Mouse (Mus musculus) gonadal fat pad, adult 2 months (tissue): ENCODE measurements around the gene Htr7. TPM values are rescaled to one million over a fixed set of nuclear protein-coding genes. Genes with fewer than 3 reads are reported as not detected.

ENCODE experiments used
- DNase-seq: peaks from one replicate; pipeline ENCODE4 v3.0.0-alpha.2; 2012; ENCODE audit warnings: low read depth
- polyA plus RNA-seq: library from polyadenylated mRNA; depleted of rRNA; stranded (reverse); fragments of >200 nt; gene quantifications from 2 replicates; pipeline ENCODE4 v1.2.3, GENCODE M21; 2012; rRNA removed

Gene Htr7
- polyA plus RNA-seq, 1 experiment, result 0.36 TPM

GRCm38 (mm10) chr19:35957656-35958055 is 99.7 kb downstream of the Htr7 start:
- DNase-seq, result no peak

GRCm38 (mm10) chr19:35955698-35956097 is 101.6 kb downstream of the Htr7 start:
- no peak for DNase-seq

- no peak for DNase-seq
Observed at GRCm38 (mm10) chr19:35949888-35950287, 107.4 kb downstream of the Htr7 start.

DNA sequence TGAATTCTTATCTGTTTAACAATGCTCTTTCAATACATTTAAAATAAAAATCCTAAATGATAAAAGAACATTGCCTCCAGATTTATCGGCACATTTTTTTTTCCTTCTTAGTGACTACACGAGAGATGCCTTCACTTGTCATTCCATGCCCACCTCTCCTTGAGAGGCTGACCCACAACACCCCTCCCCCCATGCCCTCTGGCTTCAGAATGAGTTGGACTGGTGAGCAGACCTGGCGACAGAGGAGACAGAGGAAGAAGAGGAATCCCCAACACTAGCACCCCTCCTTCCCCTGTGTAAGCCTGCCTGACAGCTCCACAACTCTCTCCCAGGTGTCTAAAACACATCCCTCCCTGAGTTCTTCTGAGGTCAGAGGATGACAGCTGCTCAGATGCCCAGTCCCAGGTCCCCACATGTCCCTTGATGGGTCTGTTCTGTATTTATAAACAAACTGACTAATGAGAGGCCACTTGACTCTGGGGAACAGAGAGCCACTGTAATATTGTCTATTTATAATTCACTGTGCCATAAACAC is 132.3 kb downstream of the Htr7 start:
- no peak for DNase-seq

DNA sequence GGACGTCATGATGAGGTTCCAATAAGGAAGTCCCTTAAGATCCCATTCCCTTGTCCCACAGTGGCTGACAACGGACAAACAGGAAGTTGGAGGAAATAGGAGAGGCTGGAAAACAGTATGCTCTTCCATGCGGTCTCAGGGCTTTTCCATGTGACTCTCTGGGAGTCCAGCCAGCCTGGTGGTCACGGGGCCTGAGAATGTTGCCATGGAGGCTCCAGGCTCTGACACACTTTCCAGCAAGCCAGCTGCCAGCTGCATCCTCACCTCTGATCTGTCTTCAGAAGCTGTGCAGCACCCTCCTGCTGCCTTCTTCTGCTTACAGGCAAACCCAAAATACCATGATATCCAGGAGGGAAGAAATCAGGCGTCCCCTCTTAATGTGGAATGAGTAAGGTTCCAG is 132.9 kb downstream of the Htr7 start:
- no peak for DNase-seq

Other genes with a start within 250 kb of the Htr7 start
- gene Rpp30, start 26.2 kb upstream of the Htr7 start, polyA plus RNA-seq, result 3.5 and 3.7 TPM in 2 replicates
- gene Ankrd1, start 62.6 kb upstream of the Htr7 start, polyA plus RNA-seq, result 0.10 and 0.11 TPM in 2 replicates